Mouse (Mus musculus) embryonic facial prominence, embryonic 13.5 days (tissue): ENCODE measurements at regions not wholly inside any gene's neighbourhood (a gene's known extent, or its start where the extent isn't known, plus 50 kb on each side); places are given as distances from the start of the nearest gene placed in this dataset.

Experiments
- ATAC-seq: fragments of 200-750 bp; cut with Nextera tagmentation; 2 replicates; pipeline ENCODE4 v1.8.0; 2017; ENCODE audit warnings: low read depth; ENCODE audit not compliant: insufficient number of reproducible peaks, insufficient read depth, low FRiP score, low TSS enrichment
- H3K27ac ChIP-seq: fragments of 300-500 bp; sonication (generic); 2 replicates; pipeline ENCODE4 v1.5.1; 2015; ENCODE audit warnings: moderate library complexity, mild to moderate bottlenecking, inconsistent platforms
- H3K27me3 ChIP-seq: fragments of 300-500 bp; sonication (generic); 2 replicates; pipeline ENCODE4 v1.6.1; 2015; ENCODE audit warnings: mild to moderate bottlenecking, inconsistent platforms
- H3K36me3 ChIP-seq: fragments of 300-500 bp; sonication (generic); 2 replicates; pipeline ENCODE4 v1.6.1; 2015; ENCODE audit warnings: mild to moderate bottlenecking, inconsistent platforms
- H3K4me1 ChIP-seq: fragments of 300-500 bp; sonication (generic); 2 replicates; pipeline ENCODE4 v1.6.1; 2015; ENCODE audit warnings: inconsistent platforms
- H3K4me2 ChIP-seq: fragments of 300-500 bp; sonication (generic); 2 replicates; pipeline ENCODE4 v1.6.1; 2015; ENCODE audit warnings: moderate library complexity, mild to moderate bottlenecking, inconsistent platforms
- H3K4me3 ChIP-seq: fragments of 300-500 bp; sonication (generic); 2 replicates; pipeline ENCODE4 v1.5.1; 2015; ENCODE audit warnings: mild to moderate bottlenecking, inconsistent platforms
- H3K9ac ChIP-seq: fragments of 300-500 bp; sonication (generic); 2 replicates; pipeline ENCODE4 v1.6.1; 2015; ENCODE audit warnings: mild to moderate bottlenecking, inconsistent platforms
- H3K9me3 ChIP-seq: fragments of 300-500 bp; sonication (generic); 2 replicates; pipeline ENCODE4 v1.6.1; 2016; ENCODE audit warnings: inconsistent platforms
- whole genome bisulfite sequencing: fragments of 180-500 bp; shearing (Covaris S2); methylation state at CpG from one replicate; pipeline ENCODE4 v1.1.7; 2015; ENCODE audit warnings: mixed read lengths; 5-methylcytosine and 5-hydroxymethylcytosine counted together

GRCm38 (mm10) chr19:44692396-44692795 lies 63.4 kb upstream of the Pax2 start:
- ATAC-seq, result no peak
- Histone ChIP-seq H3K4me3 (peak overlapping the region; percentile 22), H3K9me3 (no peaks in the 10 kb centered on the region), H3K4me1 (peaks cover 12% of the 10 kb centered on the region), H3K36me3 (no peaks in the 10 kb centered on the region), H3K4me2 (peak overlapping the region; percentile 57), H3K9ac (no peak overlapping the region), H3K27ac (no peak overlapping the region), H3K27me3 (peaks cover 93% of the 10 kb centered on the region)
- WGBS, result 1% methylated on average over 17 of the region's 17 CpGs

DNA sequence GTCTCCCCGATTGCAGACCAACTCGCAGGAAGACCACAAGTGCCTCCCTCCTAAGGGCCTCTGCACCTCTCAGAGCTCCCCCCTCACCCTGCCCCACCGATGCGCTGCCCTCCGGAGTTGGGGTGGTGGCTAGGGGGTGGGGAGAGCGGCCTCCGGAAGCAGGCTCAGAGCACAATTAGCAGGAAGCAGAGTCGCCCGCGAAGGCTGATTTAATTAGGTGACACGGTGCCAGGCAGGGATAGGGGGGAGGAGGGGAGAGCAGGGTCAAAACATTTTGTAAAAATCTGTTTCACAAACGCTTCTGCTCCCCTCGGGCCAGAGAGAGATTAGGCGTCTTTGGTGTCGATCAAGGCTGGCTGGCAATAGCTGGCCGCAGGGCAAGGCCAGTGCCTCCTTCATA lies 63.0 kb upstream of the Pax2 start:
- H3K36me3 ChIP-seq, result no peaks in the 10 kb centered on the region
- peaks cover 12% of the 10 kb centered on the region for H3K4me1 ChIP-seq
- peak overlapping the region; percentile 22 for H3K4me3 ChIP-seq
- H3K27me3 ChIP-seq, result peaks cover 93% of the 10 kb centered on the region
- peak overlapping the region; percentile 57 for H3K4me2 ChIP-seq
- no peak overlapping the region for H3K9ac ChIP-seq
- under 1% methylated on average over 16 of the region's 16 CpGs for WGBS
- H3K27ac ChIP-seq, result no peak overlapping the region
- ATAC-seq, result no peak
- no peaks in the 10 kb centered on the region for H3K9me3 ChIP-seq

DNA sequence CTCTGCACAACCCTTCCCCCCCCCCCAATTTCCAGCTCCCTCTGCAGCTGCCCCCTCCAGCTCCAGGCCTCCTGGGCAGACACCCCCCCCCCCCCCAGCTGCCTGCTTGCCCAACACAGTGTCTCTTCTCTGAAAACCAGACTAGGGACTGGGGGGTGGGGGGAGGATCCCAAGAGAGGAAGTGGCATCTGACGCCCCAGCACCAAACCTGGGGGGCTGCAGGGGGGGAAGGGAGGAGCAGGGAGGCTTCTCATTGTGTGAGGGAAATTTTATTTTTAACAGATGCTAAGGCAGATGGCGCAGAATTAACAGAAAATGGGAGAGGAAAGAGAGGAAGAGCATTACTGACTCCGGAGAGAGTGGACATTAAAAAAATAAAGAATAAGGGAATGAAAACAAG lies 60.5 kb upstream of the Pax2 start:
- no peaks in the 10 kb centered on the region for H3K9me3 ChIP-seq
- no peak overlapping the region for H3K4me3 ChIP-seq
- no peak overlapping the region for H3K9ac ChIP-seq
- H3K36me3 ChIP-seq, result no peaks in the 10 kb centered on the region
- 6% methylated on average over 3 of the region's 3 CpGs for WGBS
- no peak overlapping the region for H3K4me2 ChIP-seq
- no peak overlapping the region for H3K27ac ChIP-seq
- ATAC-seq, result no peak
- H3K27me3 ChIP-seq, result peaks cover 94% of the 10 kb centered on the region
- peaks cover 12% of the 10 kb centered on the region for H3K4me1 ChIP-seq

GRCm38 (mm10) chr19:44696059-44696712 lies 59.7 kb upstream of the Pax2 start:
- no peaks in the 10 kb centered on the region for H3K36me3 ChIP-seq
- no peak overlapping the region for H3K9ac ChIP-seq
- no peak overlapping the region for H3K4me2 ChIP-seq
- H3K4me1 ChIP-seq, result peaks cover 12% of the 10 kb centered on the region
- H3K27me3 ChIP-seq, result peaks cover 94% of the 10 kb centered on the region
- no peak overlapping the region for H3K4me3 ChIP-seq
- WGBS, result 13% methylated on average over 8 of the region's 8 CpGs
- no peak for ATAC-seq
- no peak overlapping the region for H3K27ac ChIP-seq
- no peaks in the 10 kb centered on the region for H3K9me3 ChIP-seq

DNA sequence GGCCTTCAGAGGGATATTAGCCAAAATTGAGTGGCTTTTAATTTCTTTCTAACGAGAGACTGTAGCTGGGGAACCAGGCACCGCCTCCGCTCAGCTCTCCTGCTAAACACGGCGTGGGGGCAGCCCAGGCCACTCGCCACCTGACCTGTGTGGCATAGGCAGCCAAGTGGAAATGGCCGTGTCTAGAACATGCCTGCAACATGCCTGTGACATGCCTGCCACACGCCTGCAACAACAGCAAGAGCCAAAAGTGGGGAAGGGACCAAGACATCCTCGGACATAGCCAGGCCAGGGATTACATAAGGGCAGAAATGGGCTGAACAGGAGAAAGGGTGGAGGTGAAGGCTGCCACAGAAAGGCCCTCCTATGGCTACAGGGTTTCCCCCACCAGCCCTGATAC lies 59.1 kb upstream of the Pax2 start:
- Histone ChIP-seq H3K4me1 (peaks cover 12% of the 10 kb centered on the region), H3K9me3 (no peaks in the 10 kb centered on the region), H3K4me2 (no peak overlapping the region), H3K27me3 (peaks cover 97% of the 10 kb centered on the region), H3K9ac (no peak overlapping the region), H3K4me3 (no peak overlapping the region), H3K36me3 (no peaks in the 10 kb centered on the region), H3K27ac (no peak overlapping the region)
- 48% methylated on average over 9 of the region's 9 CpGs for WGBS
- no peak for ATAC-seq

- Histone ChIP-seq H3K27me3 (peaks cover 92% of the 10 kb centered on the region), H3K9ac (no peak overlapping the region), H3K27ac (no peak overlapping the region), H3K36me3 (no peaks in the 10 kb centered on the region), H3K4me2 (no peak overlapping the region), H3K9me3 (no peaks in the 10 kb centered on the region), H3K4me3 (no peak overlapping the region), H3K4me1 (peaks cover 7% of the 10 kb centered on the region; the same call in 1 of the 2 replicates)
- WGBS, result 25% methylated on average over 21 of the region's 21 CpGs
- no peak for ATAC-seq
Observed at GRCm38 (mm10) chr19:44698382-44699256, 57.2 kb upstream of the Pax2 start.
